Comparison of ENCODE assay signal across 9 mouse cellular contexts in the genomic region with DNA sequence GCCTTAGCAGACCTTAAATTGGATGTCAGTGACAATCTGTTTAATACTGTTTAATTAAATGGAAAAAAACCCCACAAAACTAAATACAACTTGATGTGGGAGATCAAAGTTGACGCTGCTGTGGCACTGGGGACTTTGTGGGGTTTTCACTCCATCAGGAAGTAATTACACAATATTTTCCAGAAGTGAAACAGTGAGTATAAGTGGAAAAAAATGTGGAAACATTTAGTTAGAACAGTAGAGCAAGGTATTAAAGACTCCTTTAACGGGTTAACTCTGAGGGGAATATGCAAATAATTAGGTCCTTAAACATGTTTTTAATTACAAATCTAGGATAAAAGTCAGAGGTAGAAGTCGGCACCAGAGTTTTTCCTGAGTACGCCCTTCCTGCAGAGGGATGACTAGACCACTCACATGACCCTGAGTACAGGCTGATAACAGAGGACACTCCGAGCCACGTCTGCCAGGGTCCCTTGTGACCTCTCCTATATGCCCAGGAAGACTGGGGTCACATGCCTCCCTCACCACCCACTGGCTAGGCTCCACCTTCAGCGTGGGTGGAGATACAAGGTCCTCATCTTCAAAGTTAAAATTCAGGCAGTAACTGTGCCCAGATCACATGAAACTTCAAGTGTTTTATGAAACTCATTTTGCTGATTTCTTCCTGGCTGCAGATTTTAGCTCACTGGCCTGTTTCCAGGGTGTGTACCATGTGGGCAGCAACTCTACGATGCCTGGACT.
DNase-seq lines count a peak whose midpoint lies in the region; ATAC-seq and TF ChIP-seq lines count a peak whose summit lies in the region.
"Had no signal": no experiment of that assay in that cellular context is flagged by ENCODE, and none has a peak within 500 bp of the region (broad histone marks: within the 10 kb centered on the region; RNA-seq: fewer than 3 reads in every experiment).

No protein-coding gene starts in this region.

- no peak overlapping the region; the same call in 1 of the 2 replicates for H3K27ac ChIP-seq in heart, embryonic 12.5 days (ENCODE audit: poor library complexity, severe bottlenecking)
- H3K27ac ChIP-seq in heart, embryonic 10.5 days, result peak overlapping the region; percentile 4; the same call in 1 of the 2 replicates
- H3K27ac ChIP-seq in limb, embryonic 13.5 days, result peak overlapping the region; percentile 79
- H3K27ac ChIP-seq in stomach, postnatal 0 days (replicated peaks), result no peak overlapping the region
- H3K27ac ChIP-seq: hindbrain, embryonic 15.5 days had no signal

- H3K4me2 ChIP-seq in heart, embryonic 12.5 days, result no peak overlapping the region
- H3K4me2 ChIP-seq in limb, embryonic 13.5 days (replicated peaks), result no peak overlapping the region
- H3K4me2 ChIP-seq in stomach, postnatal 0 days (replicated peaks; ENCODE audit: low read depth), result no peak overlapping the region
- H3K4me2 ChIP-seq: hindbrain, embryonic 15.5 days had no signal

- no peak overlapping the region for H3K4me3 ChIP-seq in heart, embryonic 12.5 days
- H3K4me3 ChIP-seq in heart, embryonic 10.5 days, result no peak overlapping the region
- H3K4me3 ChIP-seq in limb, embryonic 13.5 days, result no peak overlapping the region
- H3K4me3 ChIP-seq in stomach, postnatal 0 days (ENCODE audit: low read depth, low read length), result no peak overlapping the region
- H3K4me3 ChIP-seq: hindbrain, embryonic 15.5 days had no signal

- no peaks in the 10 kb centered on the region for H3K27me3 ChIP-seq in heart, embryonic 12.5 days (replicated peaks)
- no peaks in the 10 kb centered on the region for H3K27me3 ChIP-seq in heart, embryonic 10.5 days (ENCODE audit: insufficient read depth, poor library complexity, severe bottlenecking)
- H3K27me3 ChIP-seq in limb, embryonic 13.5 days, result no peaks in the 10 kb centered on the region
- H3K27me3 ChIP-seq in stomach, postnatal 0 days (ENCODE audit: control insufficient read depth, insufficient read depth, low read length), result no peaks in the 10 kb centered on the region
- H3K27me3 ChIP-seq: hindbrain, embryonic 15.5 days had no signal

- H3K4me1 ChIP-seq in heart, embryonic 12.5 days (replicated peaks), result peaks cover 65% of the 10 kb centered on the region
- peaks cover 48% of the 10 kb centered on the region for H3K4me1 ChIP-seq in heart, embryonic 10.5 days
- H3K4me1 ChIP-seq in limb, embryonic 13.5 days, result peaks cover 64% of the 10 kb centered on the region
- H3K4me1 ChIP-seq in stomach, postnatal 0 days (replicated peaks; ENCODE audit: control insufficient read depth, insufficient read depth), result no peaks in the 10 kb centered on the region; the same call in 1 of the 2 replicates
- H3K4me1 ChIP-seq: hindbrain, embryonic 15.5 days had no signal

- ATAC-seq in heart, embryonic 12.5 days (ENCODE audit: insufficient number of reproducible peaks, low FRiP score), result no peak
- peak; percentile 68; the same call in 1 of the 2 replicates for ATAC-seq in limb, embryonic 13.5 days (ENCODE audit: low FRiP score, low read depth)
- no peak for ATAC-seq in stomach, postnatal 0 days (ENCODE audit: low FRiP score, low TSS enrichment)

- H3K36me3 ChIP-seq in heart, embryonic 12.5 days, result peaks cover 16% of the 10 kb centered on the region; the same call in 1 of the 2 replicates
- peaks cover 4% of the 10 kb centered on the region; the same call in 1 of the 2 replicates for H3K36me3 ChIP-seq in heart, embryonic 10.5 days
- H3K36me3 ChIP-seq in limb, embryonic 13.5 days, result peaks cover 11% of the 10 kb centered on the region
- H3K36me3 ChIP-seq in stomach, postnatal 0 days (ENCODE audit: control insufficient read depth, insufficient read depth, low read length), result no peaks in the 10 kb centered on the region

- TF ChIP-seq EP300 in stomach, postnatal 0 days (optimal IDR thresholded peaks at IDR 0.05), result no peak

- no peak for TF ChIP-seq CTCF in stomach, postnatal 0 days (IDR thresholded peaks at IDR 0.05; ENCODE audit: low read depth)

- H3K9me3 ChIP-seq in heart, embryonic 12.5 days (replicated peaks), result no peaks in the 10 kb centered on the region
- H3K9me3 ChIP-seq in heart, embryonic 10.5 days, result no peaks in the 10 kb centered on the region
- H3K9me3 ChIP-seq in limb, embryonic 13.5 days, result no peaks in the 10 kb centered on the region
- no peaks in the 10 kb centered on the region for H3K9me3 ChIP-seq in stomach, postnatal 0 days (ENCODE audit: control insufficient read depth, low read length)
- H3K9me3 ChIP-seq: hindbrain, embryonic 15.5 days had no signal

- 39% methylated on average over 8 of the region's 8 CpGs for WGBS in heart, embryonic 12.5 days
- 40% methylated on average over 8 of the region's 8 CpGs for WGBS in heart, embryonic 10.5 days
- WGBS in limb, embryonic 13.5 days, result 15% methylated on average over 8 of the region's 8 CpGs
- 55% methylated on average over 8 of the region's 8 CpGs for WGBS in stomach, postnatal 0 days

- DNase-seq in heart, adult 18-20 months, result peak; percentile 88 to 92
- DNase-seq in adrenal gland, adult 2 months, result peak; percentile 85
- no peak for DNase-seq in heart, embryonic 10.5 days (ENCODE audit: low spot score)
- peak; percentile 25 to 44 for DNase-seq in natural killer cell, adult 2 months (ENCODE audit: low spot score in 2 of 2)
- no peak for DNase-seq in stomach, postnatal 0 days (ENCODE audit: low spot score)
- DNase-seq in urinary bladder, postnatal 25 days (ENCODE audit: low spot score), result no peak

- H3K9ac ChIP-seq in heart, embryonic 12.5 days, result no peak overlapping the region
- no peak overlapping the region for H3K9ac ChIP-seq in limb, embryonic 13.5 days
- H3K9ac ChIP-seq in stomach, postnatal 0 days (ENCODE audit: low read length), result no peak overlapping the region
- H3K9ac ChIP-seq: hindbrain, embryonic 15.5 days had no signal

Comparison
In these comparisons a context has a peak if more than half of its experiments do, and no peak if none do; other contexts are left out.
1. DNase-seq: peak in heart, adult 18-20 months (2 of 2), adrenal gland, adult 2 months (single experiment) and natural killer cell, adult 2 months (2 of 2); none in heart, embryonic 10.5 days (single experiment), stomach, postnatal 0 days (single experiment) and urinary bladder, postnatal 25 days (single experiment).
2. H3K27ac ChIP-seq: peak in heart, embryonic 10.5 days (single experiment) and limb, embryonic 13.5 days (single experiment); none in heart, embryonic 12.5 days (single experiment) and stomach, postnatal 0 days (single experiment).